Mouse (Mus musculus) heart, embryonic 12.5 days (tissue): ENCODE results near the gene Tenm3. TPM values are rescaled to one million over a fixed set of nuclear protein-coding genes. Genes with fewer than 3 reads are reported as not detected.

Experiments
- ATAC-seq: fragments of 200-750 bp; cut with Nextera tagmentation; 2 replicates; pipeline ENCODE4 v1.8.0; 2017; ENCODE audit warnings: moderate TSS enrichment, moderate library complexity; ENCODE audit not compliant: insufficient number of reproducible peaks, low FRiP score
- H3K27ac ChIP-seq: fragments of 300-500 bp; sonication (generic); 2 replicates; pipeline ENCODE4 v1.5.1; 2016; ENCODE audit warnings: mild to moderate bottlenecking, moderate library complexity; ENCODE audit not compliant: poor library complexity, severe bottlenecking
- H3K27me3 ChIP-seq: fragments of 300-500 bp; sonication (generic); replicated peaks from 2 replicates; pipeline ENCODE4 v1.6.1; 2016; ENCODE audit warnings: mild to moderate bottlenecking, moderate library complexity
- H3K36me3 ChIP-seq: fragments of 300-500 bp; sonication (generic); 2 replicates; pipeline ENCODE4 v1.6.1; 2016; ENCODE audit warnings: mild to moderate bottlenecking, moderate library complexity
- H3K4me1 ChIP-seq: fragments of 300-500 bp; sonication (generic); replicated peaks from 2 replicates; pipeline ENCODE4 v1.6.1; 2016; ENCODE audit warnings: mild to moderate bottlenecking
- H3K4me2 ChIP-seq: fragments of 300-500 bp; sonication (generic); 2 replicates; pipeline ENCODE4 v1.6.1; 2016; ENCODE audit warnings: mild to moderate bottlenecking, moderate library complexity
- H3K4me3 ChIP-seq: fragments of 300-500 bp; sonication (generic); 2 replicates; pipeline ENCODE4 v1.5.1; 2016; ENCODE audit warnings: mild to moderate bottlenecking
- H3K9ac ChIP-seq: fragments of 300-500 bp; sonication (generic); 2 replicates; pipeline ENCODE4 v1.6.1; 2016; ENCODE audit warnings: mild to moderate bottlenecking, moderate library complexity
- H3K9me3 ChIP-seq: fragments of 300-500 bp; sonication (generic); replicated peaks from 2 replicates; pipeline ENCODE4 v1.6.1; 2016; ENCODE audit warnings: mild to moderate bottlenecking, moderate library complexity
- WGBS: fragments of 180-500 bp; shearing (Covaris S2); methylation state at CpG from one replicate; pipeline ENCODE4 v1.1.7; 2016; 5-methylcytosine and 5-hydroxymethylcytosine counted together
- polyA plus RNA-seq: library from polyadenylated mRNA; unstranded; fragments of >200 nt; fragmentation: Nextera tagmentation; extraction: Ambion mirVana; gene quantifications from 2 replicates; pipeline ENCODE4 v1.2.1, GENCODE M21; 2016

Tenm3 gene
- polyA plus RNA-seq, 1 experiment from 2014 or later: 15.2 TPM

DNA sequence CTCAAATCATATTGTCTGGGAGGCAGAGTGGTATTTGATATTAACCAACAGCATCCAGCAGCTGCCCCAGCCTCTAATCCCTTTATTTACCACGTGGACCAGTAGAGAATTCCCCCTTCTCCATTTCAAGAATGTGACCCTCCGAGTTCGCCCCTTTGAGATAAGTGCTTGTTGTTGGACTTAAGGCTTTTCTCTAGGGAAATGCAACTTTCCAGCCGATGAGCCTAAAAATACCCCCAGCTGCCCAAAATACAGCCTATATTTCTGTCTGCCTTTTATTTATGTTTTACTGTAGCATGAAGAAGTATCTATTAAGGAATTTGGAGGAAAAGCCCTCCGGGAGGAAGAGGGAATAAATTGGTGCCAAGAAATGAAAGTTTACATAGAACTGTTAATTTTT lies 251.9 kb downstream of the Tenm3 start:
- Histone ChIP-seq H3K36me3 (no peaks in the 10 kb centered on the region), H3K27ac (no peak overlapping the region), H3K4me1 (peaks cover 13% of the 10 kb centered on the region), H3K4me3 (no peak overlapping the region), H3K27me3 (no peaks in the 10 kb centered on the region), H3K9ac (no peak overlapping the region), H3K9me3 (no peaks in the 10 kb centered on the region), H3K4me2 (no peak overlapping the region)
- ATAC-seq: no peak
- 18% methylated on average over 5 of the region's 5 CpGs for WGBS

- Histone ChIP-seq H3K4me2 (peak overlapping the region; percentile 58), H3K9ac (no peak overlapping the region)
These were observed 264.0 kb downstream of the Tenm3 start for GRCm38 (mm10) chr8:48579732-48580131.

DNA sequence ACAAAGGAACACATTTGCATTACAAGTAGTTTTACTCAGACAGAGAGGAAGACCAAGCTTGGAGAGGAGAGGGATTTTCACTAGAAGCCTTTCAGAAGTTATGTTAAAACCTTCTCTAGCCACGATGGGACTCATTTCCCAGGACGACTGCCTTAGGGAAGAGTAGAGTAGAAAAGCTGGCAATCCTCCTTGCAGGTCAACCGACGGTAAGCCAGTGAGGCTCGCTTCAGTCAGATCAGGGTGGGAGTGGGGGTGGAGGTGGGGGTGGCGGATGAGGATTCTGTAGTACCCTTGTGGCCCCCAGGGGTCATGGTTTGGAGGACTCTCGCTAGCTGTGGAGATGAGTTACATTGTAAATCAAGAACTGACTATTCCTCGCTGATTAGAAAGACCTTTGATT lies 264.6 kb downstream of the Tenm3 start:
- no peak overlapping the region for H3K27ac ChIP-seq
- WGBS: 13% methylated on average over 8 of the region's 8 CpGs
- H3K4me2 ChIP-seq: peak overlapping the region; percentile 58
- no peak for ATAC-seq
- peaks cover 3% of the 10 kb centered on the region; the same call in 1 of the 2 replicates for H3K4me1 ChIP-seq
- no peak overlapping the region for H3K9ac ChIP-seq
- H3K27me3 ChIP-seq: no peaks in the 10 kb centered on the region
- H3K4me3 ChIP-seq: no peak overlapping the region
- H3K9me3 ChIP-seq: no peaks in the 10 kb centered on the region
- no peaks in the 10 kb centered on the region for H3K36me3 ChIP-seq

More at GRCm38 (mm10) chr8:48579732-48580131, 264.0 kb downstream of the Tenm3 start:
- Histone ChIP-seq H3K27ac (no peak overlapping the region), H3K4me3 (no peak overlapping the region), H3K27me3 (no peaks in the 10 kb centered on the region), H3K9me3 (no peaks in the 10 kb centered on the region), H3K36me3 (no peaks in the 10 kb centered on the region), H3K4me1 (peaks cover 3% of the 10 kb centered on the region; the same call in 1 of the 2 replicates)
- WGBS: 33% methylated on average over 6 of the region's 6 CpGs
- no peak for ATAC-seq

GRCm38 (mm10) chr8:48572941-48573340 lies 270.8 kb downstream of the Tenm3 start:
- Histone ChIP-seq H3K9ac (no peak overlapping the region), H3K9me3 (no peaks in the 10 kb centered on the region), H3K4me1 (0 out of 2 replicates have a peak, but pooled peaks cover 2% of the 10 kb centered on the region), H3K27ac (no peak overlapping the region), H3K36me3 (no peaks in the 10 kb centered on the region), H3K4me3 (no peak overlapping the region), H3K27me3 (no peaks in the 10 kb centered on the region), H3K4me2 (no peak overlapping the region)
- 62% methylated on average over 1 of the region's 1 CpGs for WGBS
- ATAC-seq: no peak

- Histone ChIP-seq H3K9me3 (no peaks in the 10 kb centered on the region), H3K27me3 (no peaks in the 10 kb centered on the region), H3K4me1 (0 out of 2 replicates have a peak, but pooled peaks cover 2% of the 10 kb centered on the region), H3K4me2 (no peak overlapping the region), H3K36me3 (no peaks in the 10 kb centered on the region), H3K27ac (no peak overlapping the region), H3K4me3 (no peak overlapping the region), H3K9ac (no peak overlapping the region)
- WGBS: 85% methylated on average over 2 of the region's 2 CpGs
- ATAC-seq: no peak
These were observed 271.4 kb downstream of the Tenm3 start for GRCm38 (mm10) chr8:48572345-48572744.

GRCm38 (mm10) chr8:48568608-48569007 lies 275.1 kb downstream of the Tenm3 start:
- Histone ChIP-seq H3K27me3 (no peaks in the 10 kb centered on the region), H3K4me3 (no peak overlapping the region), H3K36me3 (no peaks in the 10 kb centered on the region), H3K9ac (no peak overlapping the region), H3K4me1 (0 out of 2 replicates have a peak, but pooled peaks cover 2% of the 10 kb centered on the region), H3K4me2 (no peak overlapping the region), H3K9me3 (no peaks in the 10 kb centered on the region), H3K27ac (no peak overlapping the region)
- WGBS: 54% methylated on average over 4 of the region's 4 CpGs
- no peak for ATAC-seq

DNA sequence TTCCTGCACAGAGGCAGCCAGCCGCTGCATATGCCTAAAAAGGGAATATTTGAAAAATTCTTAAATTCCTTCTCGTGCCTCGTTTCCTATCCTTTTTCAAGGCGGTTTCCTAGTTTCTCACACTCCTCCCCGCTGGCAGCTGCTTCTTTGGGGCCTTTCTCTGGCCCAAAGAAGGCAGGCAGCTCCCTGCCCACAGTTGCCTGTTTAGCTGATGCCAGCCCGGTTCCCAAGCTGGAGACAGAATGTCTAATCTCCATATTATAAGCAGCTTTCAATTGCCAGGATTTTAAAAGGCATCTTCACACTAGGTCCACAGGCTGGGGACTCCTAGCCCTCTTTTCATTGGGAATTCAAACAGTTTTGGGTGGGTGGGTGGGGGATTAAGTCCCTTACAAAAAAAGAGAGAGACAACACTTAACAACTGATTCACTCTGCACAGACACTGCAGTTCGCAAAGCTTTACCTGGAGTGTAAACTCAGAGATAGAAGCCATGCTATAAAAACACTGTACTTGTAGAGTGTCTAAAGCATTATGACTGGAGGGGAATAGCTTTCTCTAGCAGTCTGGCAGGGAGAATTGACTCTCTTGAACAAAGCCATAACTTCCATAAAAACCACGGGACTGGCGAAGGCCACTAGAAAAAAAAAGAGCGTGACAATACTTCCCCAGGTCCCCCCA lies 275.7 kb downstream of the Tenm3 start:
- Histone ChIP-seq H3K27me3 (no peaks in the 10 kb centered on the region), H3K36me3 (no peaks in the 10 kb centered on the region), H3K27ac (no peak overlapping the region), H3K9me3 (no peaks in the 10 kb centered on the region), H3K4me2 (no peak overlapping the region), H3K4me3 (no peak overlapping the region), H3K4me1 (0 out of 2 replicates have a peak, but pooled peaks cover 2% of the 10 kb centered on the region), H3K9ac (no peak overlapping the region)
- WGBS: 77% methylated on average over 10 of the region's 10 CpGs
- no peak for ATAC-seq

DNA sequence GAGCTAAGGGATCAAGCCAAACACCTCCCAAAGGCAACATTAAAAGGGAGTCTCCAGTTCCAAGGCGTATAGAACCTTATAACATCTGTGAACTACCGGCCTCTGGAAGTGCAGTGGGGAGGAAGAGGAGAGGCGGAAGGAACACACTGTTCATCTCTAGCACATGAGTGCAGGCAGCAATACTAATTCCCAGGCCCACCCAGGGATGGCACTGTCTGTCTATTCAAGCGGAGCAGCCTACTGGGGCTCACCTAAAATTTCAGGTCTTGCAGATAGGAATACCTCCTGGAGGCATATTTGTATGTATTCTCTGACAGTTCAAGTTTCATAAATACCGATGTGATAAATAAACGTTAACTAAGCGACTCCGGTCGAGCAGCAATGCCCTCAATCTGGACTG lies 283.5 kb downstream of the Tenm3 start:
- ATAC-seq: no peak
- H3K4me1 ChIP-seq: no peaks in the 10 kb centered on the region
- H3K27ac ChIP-seq: no peak overlapping the region
- no peak overlapping the region for H3K4me2 ChIP-seq
- H3K9me3 ChIP-seq: no peaks in the 10 kb centered on the region
- H3K4me3 ChIP-seq: no peak overlapping the region
- WGBS: 70% methylated on average over 9 of the region's 9 CpGs
- H3K27me3 ChIP-seq: no peaks in the 10 kb centered on the region
- no peaks in the 10 kb centered on the region for H3K36me3 ChIP-seq
- no peak overlapping the region for H3K9ac ChIP-seq

GRCm38 (mm10) chr8:48555546-48556141 lies 288.1 kb downstream of the Tenm3 start:
- peak overlapping the region; percentile 88 for H3K9ac ChIP-seq
- H3K27me3 ChIP-seq: no peaks in the 10 kb centered on the region
- H3K36me3 ChIP-seq: no peaks in the 10 kb centered on the region
- peak overlapping the region; percentile 97 for H3K4me3 ChIP-seq
- peak overlapping the region; percentile 93 for H3K27ac ChIP-seq
- H3K4me2 ChIP-seq: peak overlapping the region; percentile 86
- no peaks in the 10 kb centered on the region for H3K4me1 ChIP-seq
- no peaks in the 10 kb centered on the region for H3K9me3 ChIP-seq
- peak; percentile 79 for ATAC-seq
- 0% methylated on average over 48 of the region's 55 CpGs for WGBS

GRCm38 (mm10) chr8:48554762-48555545 lies 288.8 kb downstream of the Tenm3 start:
- H3K36me3 ChIP-seq: no peaks in the 10 kb centered on the region
- H3K4me2 ChIP-seq: peak overlapping the region; percentile 86
- 0 out of 2 replicates have a peak, but pooled peaks cover 3% of the 10 kb centered on the region for H3K4me1 ChIP-seq
- H3K9ac ChIP-seq: peak overlapping the region; percentile 88
- WGBS: under 1% methylated on average over 82 of the region's 86 CpGs
- H3K27ac ChIP-seq: peak overlapping the region; percentile 93
- ATAC-seq: peak; percentile 92
- H3K9me3 ChIP-seq: no peaks in the 10 kb centered on the region
- H3K27me3 ChIP-seq: no peaks in the 10 kb centered on the region
- peak overlapping the region; percentile 97 for H3K4me3 ChIP-seq

DNA sequence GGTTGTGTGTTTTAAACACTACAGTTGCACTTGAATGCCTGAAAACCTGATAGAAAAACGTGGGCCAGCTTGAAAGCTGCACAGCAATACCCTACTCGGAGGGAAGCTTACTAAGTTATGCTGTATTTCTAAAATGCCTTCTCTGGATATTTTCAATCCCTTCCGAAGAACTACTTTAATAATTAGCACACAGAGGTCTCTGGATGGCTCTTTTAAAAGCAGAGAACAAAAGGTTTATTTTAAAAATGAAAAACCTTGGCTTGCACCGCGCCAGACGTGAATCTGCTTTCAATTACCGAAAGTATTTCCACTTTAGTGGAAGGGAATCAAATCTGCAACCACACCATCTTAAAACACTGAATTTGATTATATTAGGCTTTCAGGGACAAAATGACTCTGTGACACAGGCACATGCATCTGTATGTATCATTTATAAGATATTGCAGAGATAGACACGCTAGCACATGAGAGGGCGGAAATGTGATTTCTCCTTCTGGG lies 289.9 kb downstream of the Tenm3 start:
- Histone ChIP-seq H3K4me3 (peak overlapping the region; percentile 97), H3K4me2 (peak overlapping the region; percentile 86)

More for the DNA sequence above, 289.9 kb downstream of the Tenm3 start:
- no peak overlapping the region for H3K27ac ChIP-seq
- WGBS: 2% methylated on average over 9 of the region's 9 CpGs
- 0 out of 2 replicates have a peak, but pooled peaks cover 3% of the 10 kb centered on the region for H3K4me1 ChIP-seq
- no peaks in the 10 kb centered on the region for H3K36me3 ChIP-seq
- peak overlapping the region; percentile 44 for H3K9ac ChIP-seq
- H3K9me3 ChIP-seq: no peaks in the 10 kb centered on the region
- H3K27me3 ChIP-seq: no peaks in the 10 kb centered on the region
- no peak for ATAC-seq
